Mouse (Mus musculus) cerebellum, adult 2 months (tissue): Measurements from ENCODE around the gene Gm13697. TPM values are rescaled to one million over a fixed set of nuclear protein-coding genes. Genes with fewer than 3 reads are reported as not detected.
"Not testable (repeated sequence)": the region's sequence is repeated elsewhere in the genome, so short reads cannot be mapped to it uniquely, and the experiment has no call there.

Source experiments
- DNase-seq, 2 experiments: peaks; one replicate each; pipeline ENCODE4 v3.0.0; 2021
- H3K27ac ChIP-seq: fragments of 200-500 bp; 2 replicates; pipeline ENCODE4 v1.5.1; 2012; ENCODE audit warnings: low read length, control low read depth, inconsistent platforms; ENCODE audit not compliant: insufficient read depth
- H3K27me3 ChIP-seq: fragments of 200-500 bp; 2 replicates; pipeline ENCODE4 v1.6.1; 2012; ENCODE audit warnings: inconsistent platforms, mild to moderate bottlenecking, low read length, moderate library complexity; ENCODE audit not compliant: control insufficient read depth, insufficient read depth
- H3K4me1 ChIP-seq: fragments of 200-500 bp; 2 replicates; pipeline ENCODE4 v1.6.1; 2011; ENCODE audit warnings: low read length; ENCODE audit not compliant: control insufficient read depth, insufficient read depth
- H3K4me3 ChIP-seq: fragments of 200-500 bp; replicated peaks from 2 replicates; pipeline ENCODE3; 2011; ENCODE audit warnings: mild to moderate bottlenecking, low read depth, low read length, control low read depth; ENCODE audit not compliant: insufficient read depth
- CTCF ChIP-seq: fragments of 200-500 bp; IDR thresholded peaks from 2 replicates; pipeline ENCODE4 v1.5.1; 2011; ENCODE audit warnings: low read depth, mild to moderate bottlenecking, control low read depth, low read length, moderate library complexity, borderline replicate concordance; ENCODE audit not compliant: insufficient read depth
- POLR2A ChIP-seq: fragments of 200-500 bp; IDR thresholded peaks from 2 replicates; pipeline ENCODE4 v1.6.1; 2011; ENCODE audit warnings: low read length, control low read depth, borderline replicate concordance; ENCODE audit not compliant: insufficient read depth
- WGBS: fragments of 180-500 bp; shearing (Covaris S2); methylation state at CpG from one replicate; pipeline ENCODE4 v1.1.7; 2018; 5-methylcytosine and 5-hydroxymethylcytosine counted together
- polyA plus RNA-seq: library from polyadenylated mRNA; depleted of rRNA; stranded (reverse); fragments of >200 nt; gene quantifications from 2 replicates; pipeline ENCODE4 v1.2.3, GENCODE M21; 2012

Gm13697 gene
- polyA plus RNA-seq, 1 experiment = not detected

GRCm38 (mm10) chr2:84008913-84009312 is 24.4 kb downstream of the Gm13697 start:
- DNase-seq = no peak
- 5% methylated on average over 1 of the region's 1 CpGs for WGBS
- H3K27me3 ChIP-seq = no peaks in the 10 kb centered on the region
- TF ChIP-seq POLR2A = no peak
- TF ChIP-seq CTCF = no peak
- H3K4me1 ChIP-seq = no peaks in the 10 kb centered on the region
- no peak overlapping the region for H3K27ac ChIP-seq
- no peak overlapping the region for H3K4me3 ChIP-seq

- H3K27ac ChIP-seq = no peak overlapping the region
- TF ChIP-seq CTCF (no peak), POLR2A (no peak)
- WGBS = 78% methylated on average over 3 of the region's 3 CpGs
Observed at GRCm38 (mm10) chr2:84009818-84010217, 25.3 kb downstream of the Gm13697 start.

GRCm38 (mm10) chr2:84014572-84014971 is 30.0 kb downstream of the Gm13697 start:
- DNase-seq = no peak
- no peaks in the 10 kb centered on the region for H3K27me3 ChIP-seq
- H3K27ac ChIP-seq = no peak overlapping the region
- TF ChIP-seq POLR2A = no peak
- H3K4me3 ChIP-seq = no peak overlapping the region
- 82% methylated on average over 6 of the region's 6 CpGs for WGBS
- H3K4me1 ChIP-seq = no peaks in the 10 kb centered on the region

More at GRCm38 (mm10) chr2:84009818-84010217, 25.3 kb downstream of the Gm13697 start:
- DNase-seq = no peak
- H3K4me3 ChIP-seq = no peak overlapping the region
- no peaks in the 10 kb centered on the region for H3K27me3 ChIP-seq
- no peaks in the 10 kb centered on the region for H3K4me1 ChIP-seq

GRCm38 (mm10) chr2:84016291-84016690 is 31.7 kb downstream of the Gm13697 start:
- not testable (repeated sequence) for H3K27me3 ChIP-seq, DNase-seq, H3K4me3 ChIP-seq, H3K27ac ChIP-seq, H3K4me1 ChIP-seq
- WGBS = 76% methylated on average over 5 of the region's 5 CpGs

- no peak for TF ChIP-seq CTCF
- no peaks in the 10 kb centered on the region for H3K4me1 ChIP-seq
- DNase-seq = no peak
- H3K27me3 ChIP-seq = no peaks in the 10 kb centered on the region
- H3K4me3 ChIP-seq = no peak overlapping the region
- H3K27ac ChIP-seq = no peak overlapping the region
- 29% methylated on average over 3 of the region's 3 CpGs for WGBS
Observed at GRCm38 (mm10) chr2:84018330-84018729, 33.8 kb downstream of the Gm13697 start.

- DNase-seq = no peak
- H3K4me1 ChIP-seq = no peaks in the 10 kb centered on the region
- no peak overlapping the region for H3K27ac ChIP-seq
- no peak overlapping the region for H3K4me3 ChIP-seq
- TF ChIP-seq POLR2A (no peak), CTCF (no peak)
- H3K27me3 ChIP-seq = no peaks in the 10 kb centered on the region
- 87% methylated on average over 8 of the region's 8 CpGs for WGBS
Observed at GRCm38 (mm10) chr2:84019519-84020305, 35.2 kb downstream of the Gm13697 start.

GRCm38 (mm10) chr2:84021930-84022329 is 37.4 kb downstream of the Gm13697 start:
- no peak overlapping the region for H3K27ac ChIP-seq
- no peak overlapping the region for H3K4me3 ChIP-seq
- 31% methylated on average over 2 of the region's 2 CpGs for WGBS
- TF ChIP-seq POLR2A = no peak
- TF ChIP-seq CTCF = no peak
- no peak for DNase-seq
- H3K27me3 ChIP-seq = no peaks in the 10 kb centered on the region
- no peaks in the 10 kb centered on the region for H3K4me1 ChIP-seq

GRCm38 (mm10) chr2:84022905-84023304 is 38.4 kb downstream of the Gm13697 start:
- H3K27ac ChIP-seq = no peak overlapping the region
- H3K4me3 ChIP-seq = no peak overlapping the region
- H3K4me1 ChIP-seq = no peaks in the 10 kb centered on the region
- no peak for TF ChIP-seq CTCF
- TF ChIP-seq POLR2A = no peak
- no peak for DNase-seq
- 98% methylated on average over 2 of the region's 2 CpGs for WGBS
- no peaks in the 10 kb centered on the region for H3K27me3 ChIP-seq

- 92% methylated on average over 2 of the region's 2 CpGs for WGBS
- DNase-seq = no peak
Observed at GRCm38 (mm10) chr2:84023319-84023718, 38.8 kb downstream of the Gm13697 start.

More at GRCm38 (mm10) chr2:84023319-84023718, 38.8 kb downstream of the Gm13697 start:
- Histone ChIP-seq H3K4me1 (no peaks in the 10 kb centered on the region), H3K27me3 (no peaks in the 10 kb centered on the region), H3K4me3 (no peak overlapping the region), H3K27ac (no peak overlapping the region)
- TF ChIP-seq POLR2A (no peak), CTCF (no peak)
